Mouse (Mus musculus) megakaryocyte, embryonic 14.5 days (primary cell): ENCODE results near the gene Abcc4.

Source experiments
- FLI1 ChIP-seq: IDR thresholded peaks from 2 replicates; pipeline ENCODE4 v1.6.1; 2012; ENCODE audit warnings: low read length, inconsistent platforms, mixed read lengths
- GATA1 ChIP-seq: IDR thresholded peaks from 3 replicates; pipeline ENCODE4 v1.6.1; 2012; ENCODE audit warnings: mixed read lengths, low read length, inconsistent platforms, borderline replicate concordance

GRCm38 (mm10) chr14:118642140-118642539, 63.9 kb downstream of the Abcc4 start:
- TF ChIP-seq GATA1 (no peak), FLI1 (no peak)
